Mouse (Mus musculus) layer of hippocampus, adult 18-20 months (tissue): ENCODE measurements around the gene Pkhd1. TPM values are rescaled to one million over a fixed set of nuclear protein-coding genes. Genes with fewer than 3 reads are reported as not detected.
A peak's percentile ranks its signal among the peaks of the same experiment; 100 is the strongest.
"Not testable (repeated sequence)": the region's sequence is repeated elsewhere in the genome, so short reads cannot be mapped to it uniquely, and the experiment has no call there.

ENCODE experiments used
- DNase-seq, 2 experiments: peaks; one replicate each; pipeline ENCODE4 v3.0.0; 2022; ENCODE audit warnings: low spot score in 2 of 2
- total RNA-seq, 2 experiments: library from RNA; stranded (reverse); gene quantifications; 2 replicates each; pipeline ENCODE4 v1.2.3; 2021

The Pkhd1 gene
- total RNA-seq, 2 experiments from 2014 or later: 0.02 to 0.20 TPM

DNA sequence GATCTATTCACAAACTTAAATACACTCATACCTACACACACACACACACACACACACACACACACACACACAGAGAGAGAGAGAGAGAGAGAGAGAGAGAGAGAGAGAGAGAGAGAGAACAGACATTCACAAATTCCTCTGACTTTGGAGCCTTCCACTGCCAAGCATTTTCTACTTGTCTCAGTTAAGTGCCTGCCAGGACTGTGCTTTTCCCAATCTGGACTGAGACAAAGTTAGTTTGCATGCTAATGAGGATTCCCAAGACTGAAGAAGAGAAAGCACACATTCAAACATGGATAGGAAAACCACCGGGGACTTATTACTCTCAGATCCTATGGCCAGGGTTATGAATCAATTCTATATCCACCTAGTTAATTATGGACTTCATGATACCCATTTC lies 118.9 kb downstream of the Pkhd1 start:
- peak in 1 of 2 experiments; percentile 12 for DNase-seq

DNA sequence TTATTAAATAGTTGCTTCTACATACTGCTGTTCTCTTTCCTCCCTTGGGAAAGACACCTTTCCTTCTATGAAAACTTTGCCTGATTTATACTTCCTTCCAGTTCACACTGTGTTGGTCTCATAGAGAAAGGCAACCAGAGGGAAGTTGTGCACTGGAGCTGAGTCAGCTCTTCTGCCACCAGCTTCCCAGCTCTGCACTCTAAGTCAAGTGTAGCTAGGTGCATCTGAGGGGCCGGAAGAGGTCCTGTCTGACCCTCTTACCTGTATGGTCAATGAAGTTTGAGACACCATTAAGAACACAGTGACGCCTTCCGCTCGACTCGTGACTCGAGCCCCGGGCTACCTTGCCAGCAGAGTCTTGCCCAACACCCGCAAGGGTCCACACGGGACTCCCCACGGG lies 131.8 kb downstream of the Pkhd1 start:
- DNase-seq: no peak

DNA sequence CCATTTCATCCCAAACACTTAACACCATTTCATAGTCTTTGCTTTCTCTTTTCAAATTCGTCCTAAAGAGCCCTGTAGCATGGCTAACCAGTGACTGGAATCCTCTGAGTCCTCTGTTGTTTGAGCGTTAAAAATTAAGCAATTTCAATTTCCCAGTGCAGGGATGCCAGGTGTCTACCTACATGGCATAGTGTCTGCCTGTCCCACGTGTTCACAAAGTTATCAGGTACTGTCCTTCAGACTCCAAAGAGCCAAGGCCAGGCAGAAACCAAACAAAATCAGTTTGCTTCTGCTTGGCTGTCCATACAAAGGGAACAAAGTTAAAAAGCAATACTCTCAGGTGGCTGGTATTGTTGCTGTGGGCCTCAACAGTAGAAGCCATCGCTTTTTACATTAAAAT lies 136.0 kb downstream of the Pkhd1 start:
- DNase-seq: no peak

GRCm38 (mm10) chr1:20478695-20479094 lies 139.2 kb downstream of the Pkhd1 start:
- DNase-seq: no peak

DNA sequence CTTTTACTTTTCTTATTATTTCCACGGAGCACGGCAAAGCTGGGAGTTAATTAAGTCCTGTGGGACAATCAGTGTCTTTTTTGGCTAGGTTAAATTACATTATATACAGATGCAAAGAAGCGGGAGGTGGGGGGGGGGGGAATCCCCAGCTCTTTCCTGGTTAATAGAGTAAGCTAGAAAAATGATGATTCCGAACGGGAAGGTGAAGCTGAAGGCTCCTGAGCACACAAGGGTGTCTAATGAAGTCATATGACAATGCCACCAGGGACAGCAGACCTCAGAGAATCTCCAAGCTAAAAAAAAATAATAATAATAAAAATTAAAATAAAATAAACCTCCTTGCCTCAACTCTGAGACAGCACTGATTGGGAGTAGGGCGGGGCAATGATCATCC lies 139.6 kb downstream of the Pkhd1 start:
- no peak for DNase-seq

GRCm38 (mm10) chr1:20477561-20478265 lies 140.2 kb downstream of the Pkhd1 start:
- no peak for DNase-seq

DNA sequence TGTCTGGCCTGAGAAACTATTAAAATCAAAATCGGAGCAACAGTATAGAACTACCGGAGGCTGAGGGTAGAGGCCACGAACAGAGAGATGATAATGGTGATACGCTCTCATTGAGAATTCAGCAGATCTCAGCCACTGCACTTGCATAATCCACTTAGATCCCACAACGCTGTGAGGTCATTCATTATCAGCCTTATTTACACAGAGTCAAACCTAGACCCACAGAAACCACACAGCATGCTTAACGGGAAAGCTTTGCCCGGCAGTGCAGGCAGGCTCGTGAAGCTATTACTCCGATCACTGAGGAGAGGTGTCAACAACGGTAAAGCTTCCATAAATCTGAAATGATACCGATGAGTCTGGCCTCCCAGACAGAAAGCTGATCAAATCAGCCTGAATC lies 147.1 kb downstream of the Pkhd1 start:
- DNase-seq: no peak

GRCm38 (mm10) chr1:20470317-20470716 lies 147.5 kb downstream of the Pkhd1 start:
- DNase-seq: no peak

- no peak for DNase-seq
Measured at GRCm38 (mm10) chr1:20466481-20466880, 151.4 kb downstream of the Pkhd1 start.

GRCm38 (mm10) chr1:20454621-20455020 lies 163.2 kb downstream of the Pkhd1 start:
- DNase-seq: no peak

- peak; percentile 27 to 72 for DNase-seq
Measured at GRCm38 (mm10) chr1:20450074-20450473, 167.8 kb downstream of the Pkhd1 start.

DNA sequence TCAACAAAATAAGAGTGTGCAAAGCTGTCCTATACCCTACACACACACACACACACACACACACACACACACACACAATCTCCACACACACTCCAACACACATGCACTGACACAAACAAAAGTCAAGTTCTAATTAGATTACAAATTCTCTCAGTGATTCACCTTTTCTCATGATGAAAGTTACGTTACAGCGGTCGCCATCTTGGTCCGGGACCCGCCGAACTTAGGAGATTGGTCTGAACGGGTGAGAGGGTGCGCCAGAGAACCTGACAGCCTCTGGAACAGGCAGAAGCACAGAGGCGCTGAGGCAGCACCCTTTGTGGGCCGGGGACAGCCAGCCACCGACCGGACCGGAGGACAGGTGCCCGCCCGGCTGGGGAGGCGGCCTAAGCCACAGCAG lies 185.8 kb downstream of the Pkhd1 start:
- not testable (repeated sequence) for DNase-seq

DNA sequence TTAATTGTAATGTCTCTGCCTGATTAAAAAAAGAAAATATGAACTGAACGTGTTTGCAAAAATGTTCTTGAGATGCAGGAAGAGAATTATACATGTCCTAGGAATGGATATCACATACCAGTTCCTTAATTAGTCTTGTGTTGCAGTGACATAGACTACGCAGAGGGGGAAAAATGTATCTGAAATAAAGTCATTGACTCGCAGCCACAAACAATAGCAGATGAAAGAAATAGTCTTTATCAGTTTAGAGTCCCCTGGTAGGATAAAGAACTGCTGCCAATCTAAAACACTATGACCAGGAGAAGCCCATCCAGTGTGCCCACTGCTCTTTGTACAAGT lies 188.8 kb downstream of the Pkhd1 start:
- no peak for DNase-seq

DNA sequence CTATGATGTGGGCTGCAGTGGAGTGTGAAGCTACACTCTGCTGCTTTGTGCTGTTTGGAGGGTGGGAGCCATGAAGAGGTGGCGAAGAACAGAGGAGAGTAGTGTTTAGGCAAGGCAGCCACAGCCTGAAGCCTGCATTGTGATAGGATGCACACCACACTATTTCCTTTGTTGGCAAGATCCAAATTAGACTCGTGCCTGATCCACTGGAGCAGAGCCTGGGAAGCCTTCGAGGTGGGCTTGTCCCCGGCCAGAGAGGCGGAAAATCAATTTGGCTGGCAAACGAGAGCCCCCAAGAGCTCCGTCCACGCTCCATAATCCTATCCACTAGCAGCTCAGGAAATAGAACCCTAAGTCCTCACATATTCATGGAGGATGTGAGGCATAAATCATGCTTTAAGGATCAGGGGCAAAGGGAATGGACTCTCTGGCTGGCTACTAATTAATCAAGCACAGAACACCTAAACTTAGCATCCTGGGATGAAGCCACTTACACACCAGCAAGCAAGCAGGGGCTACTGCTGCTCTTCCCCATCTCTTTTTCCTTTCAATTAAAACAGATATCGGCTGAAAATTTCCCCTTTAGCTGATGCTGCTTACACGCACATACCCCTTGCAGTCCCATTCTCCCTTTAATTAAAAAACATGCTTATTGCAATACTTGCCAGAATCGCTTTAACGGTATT lies 189.4 kb downstream of the Pkhd1 start:
- DNase-seq: no peak

DNA sequence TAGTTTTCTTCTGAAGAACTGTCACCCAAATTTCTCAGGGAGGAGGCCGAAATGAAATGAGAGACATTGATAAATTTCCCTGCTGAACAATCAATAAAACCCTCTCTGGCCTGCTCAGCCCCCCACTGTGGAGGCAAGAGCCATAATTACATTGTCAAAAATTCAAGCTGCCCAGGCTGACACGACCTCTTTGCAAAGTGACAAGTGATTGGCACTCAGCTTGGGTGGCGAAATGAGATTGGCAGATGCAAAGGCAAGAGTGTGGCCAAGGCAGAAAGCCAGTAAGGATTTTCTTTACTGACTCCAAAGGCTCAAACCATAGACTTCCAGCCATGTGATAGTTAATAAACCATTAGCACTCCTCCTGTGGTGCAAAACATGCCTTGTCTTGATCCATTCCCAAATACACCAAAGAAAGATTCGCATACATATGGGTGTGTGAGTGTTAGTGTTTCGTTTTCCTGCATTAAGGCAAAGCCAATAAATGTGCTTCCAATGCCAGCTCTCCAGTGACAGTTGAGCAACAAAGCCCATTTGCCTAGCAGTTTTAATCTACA lies 208.4 kb downstream of the Pkhd1 start:
- DNase-seq: no peak

DNA sequence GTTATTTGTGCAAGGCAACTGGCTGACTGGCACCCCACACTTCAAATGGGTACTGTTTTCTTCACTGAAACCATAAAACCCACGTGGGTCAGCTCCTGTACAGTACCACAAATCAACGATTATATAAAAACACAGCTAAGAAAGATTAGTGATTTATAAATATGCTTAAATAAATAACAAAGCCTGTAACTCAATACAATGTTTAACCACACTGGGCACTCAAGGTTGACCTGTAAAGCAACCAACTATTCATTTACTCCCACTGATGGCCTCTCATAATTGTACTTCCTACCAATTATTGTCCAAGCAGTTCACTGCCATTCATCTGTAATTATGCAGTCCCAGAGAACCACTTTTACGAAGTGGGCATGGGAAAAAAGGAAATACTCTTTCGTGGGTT lies 219.5 kb downstream of the Pkhd1 start:
- no peak for DNase-seq

- no peak for DNase-seq
Measured at GRCm38 (mm10) chr1:20364437-20364836, 253.4 kb downstream of the Pkhd1 start.

DNA sequence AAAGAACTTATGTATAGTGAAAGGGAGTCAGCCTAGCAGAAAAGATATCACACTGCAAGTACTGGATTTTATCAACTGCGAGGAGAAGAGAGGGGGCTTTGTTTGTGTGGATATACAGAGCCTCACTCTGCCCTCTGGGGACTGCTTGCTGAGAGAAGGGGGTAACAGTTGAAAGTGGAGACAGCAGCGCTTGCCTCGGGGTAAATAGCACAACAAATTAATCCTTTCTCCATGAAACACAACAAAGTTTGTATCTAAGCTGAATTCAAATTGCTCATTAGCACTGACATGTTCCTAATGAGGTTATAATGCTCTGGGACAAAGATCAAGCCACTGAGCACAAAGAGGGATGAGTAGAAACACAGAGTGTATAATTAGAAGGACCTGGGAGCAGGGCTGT lies 273.2 kb downstream of the Pkhd1 start:
- DNase-seq: no peak

GRCm38 (mm10) chr1:20311485-20311884 lies 306.4 kb downstream of the Pkhd1 start:
- peak; percentile 51 to 85 for DNase-seq

GRCm38 (mm10) chr1:20310925-20311324 lies 306.9 kb downstream of the Pkhd1 start:
- DNase-seq: no peak

DNA sequence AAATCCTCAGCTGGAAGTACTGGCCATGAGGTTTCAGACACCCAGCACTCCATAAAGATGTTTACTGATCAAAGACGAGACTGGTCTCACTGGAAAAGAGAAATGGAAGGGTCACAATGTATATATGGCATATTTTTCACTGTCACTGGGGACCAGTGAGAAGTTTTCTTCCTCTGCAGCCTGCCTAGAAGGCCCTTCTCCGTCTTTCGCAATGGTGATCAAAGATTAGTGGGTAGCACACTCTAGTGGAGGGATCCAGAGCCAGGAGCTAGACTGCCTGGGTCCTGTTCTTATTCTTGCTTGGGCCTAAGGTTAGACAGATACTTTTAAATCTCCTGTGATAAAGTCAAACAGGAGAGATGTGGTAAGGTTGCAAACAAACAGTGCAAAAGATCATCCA lies 311.7 kb downstream of the Pkhd1 start:
- peak in 1 of 2 experiments; percentile 18 for DNase-seq

GRCm38 (mm10) chr1:20302943-20303578 lies 314.8 kb downstream of the Pkhd1 start:
- DNase-seq: peak; percentile 9 to 47
